Mouse (Mus musculus) ES-Bruce4 (cell line): ENCODE measurements around the gene Ergic3. TPM values are rescaled to one million over a fixed set of nuclear protein-coding genes. Genes with fewer than 3 reads are reported as not detected.

Experiments
- H3K27ac ChIP-seq: 2 replicates; pipeline ENCODE4 v1.5.1; 2012; ENCODE audit warnings: low read length, inconsistent platforms; ENCODE audit not compliant: insufficient read depth
- H3K27me3 ChIP-seq: 2 replicates; pipeline ENCODE4 v1.6.1; 2012; ENCODE audit warnings: mild to moderate bottlenecking, low read length, inconsistent platforms; ENCODE audit not compliant: control insufficient read depth, poor library complexity, insufficient read depth, severe bottlenecking
- H3K36me3 ChIP-seq: 2 replicates; pipeline ENCODE4 v1.6.1; 2012; ENCODE audit warnings: inconsistent platforms, mild to moderate bottlenecking, low read length, moderate library complexity; ENCODE audit not compliant: control insufficient read depth, poor library complexity, insufficient read depth, severe bottlenecking
- H3K4me1 ChIP-seq: one replicate; pipeline ENCODE4 v1.8.1; 2011; ENCODE audit warnings: low read length; ENCODE audit not compliant: control insufficient read depth, insufficient read depth
- H3K4me3 ChIP-seq: 2 replicates; pipeline ENCODE4 v1.5.1; 2011; ENCODE audit warnings: low read depth, mild to moderate bottlenecking, low read length
- H3K9ac ChIP-seq: 2 replicates; pipeline ENCODE4 v1.6.1; 2012; ENCODE audit warnings: low read depth, mild to moderate bottlenecking, inconsistent platforms; ENCODE audit not compliant: poor library complexity, severe bottlenecking
- H3K9me3 ChIP-seq: replicated peaks from 2 replicates; pipeline ENCODE4 v1.6.1; 2012; ENCODE audit warnings: mild to moderate bottlenecking, low read length, inconsistent platforms; ENCODE audit not compliant: control insufficient read depth, poor library complexity, insufficient read depth, severe bottlenecking
- CTCF ChIP-seq: IDR thresholded peaks from one replicate; pipeline ENCODE4 v1.8.1; 2011; ENCODE audit warnings: low read depth, low read length
- EP300 ChIP-seq: IDR thresholded peaks from 2 replicates; pipeline ENCODE4 v1.6.1; 2011; ENCODE audit warnings: low read depth, low read length; ENCODE audit not compliant: insufficient read depth
- POLR2A ChIP-seq: IDR thresholded peaks from one replicate; pipeline ENCODE4 v1.8.1; 2011; ENCODE audit warnings: low read length; ENCODE audit not compliant: insufficient read depth
- polyA plus RNA-seq: library from polyadenylated mRNA; stranded (reverse); fragments of >200 nt; gene quantifications from 2 replicates; pipeline ENCODE4 v1.2.4, GENCODE M21; 2011; ENCODE audit warnings: low read depth; ENCODE audit not compliant: missing spikeins, insufficient read depth, insufficient read length

Ergic3 gene
- polyA plus RNA-seq = 72.2 and 82.1 TPM in 2 replicates

DNA sequence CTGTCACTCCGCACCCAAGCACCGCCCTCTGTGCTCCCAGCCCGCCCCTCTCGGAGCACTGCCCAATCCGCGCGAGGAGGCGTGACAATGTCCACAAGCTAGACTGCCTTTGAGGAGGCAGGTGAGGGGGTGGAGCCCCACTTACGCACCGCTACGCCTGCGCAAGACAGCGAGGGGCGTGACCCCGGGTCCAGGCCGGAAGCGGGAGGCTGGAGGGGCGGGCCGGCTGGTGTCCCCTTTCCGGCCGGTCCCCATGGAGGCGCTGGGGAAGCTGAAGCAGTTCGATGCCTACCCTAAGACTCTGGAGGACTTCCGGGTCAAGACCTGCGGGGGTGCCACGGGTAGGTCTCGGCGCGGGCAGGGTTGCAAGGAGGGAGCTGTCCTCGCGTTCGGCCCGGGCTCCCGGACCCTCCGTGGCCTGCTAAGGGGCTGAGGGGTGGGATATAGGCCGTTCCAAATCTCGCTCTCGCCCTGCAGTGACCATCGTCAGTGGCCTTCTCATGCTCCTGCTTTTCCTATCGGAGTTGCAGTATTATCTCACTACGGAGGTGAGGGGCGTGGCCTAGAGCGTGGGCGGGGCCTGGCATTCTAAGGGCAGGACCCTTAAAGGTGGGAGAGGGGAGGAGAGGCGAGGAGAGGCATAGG is at the start of gene Ergic3, which contains the start of gene 6430550D23Rik:
TSS of gene Ergic3 (plus strand) at position 158 of the 645 bp plus-strand sequence.
TSS of gene 6430550D23Rik (minus strand) at position 90 of the 645 bp plus-strand sequence.
- H3K4me3 ChIP-seq = peak within 1 kb of the TSS; percentile 81

DNA sequence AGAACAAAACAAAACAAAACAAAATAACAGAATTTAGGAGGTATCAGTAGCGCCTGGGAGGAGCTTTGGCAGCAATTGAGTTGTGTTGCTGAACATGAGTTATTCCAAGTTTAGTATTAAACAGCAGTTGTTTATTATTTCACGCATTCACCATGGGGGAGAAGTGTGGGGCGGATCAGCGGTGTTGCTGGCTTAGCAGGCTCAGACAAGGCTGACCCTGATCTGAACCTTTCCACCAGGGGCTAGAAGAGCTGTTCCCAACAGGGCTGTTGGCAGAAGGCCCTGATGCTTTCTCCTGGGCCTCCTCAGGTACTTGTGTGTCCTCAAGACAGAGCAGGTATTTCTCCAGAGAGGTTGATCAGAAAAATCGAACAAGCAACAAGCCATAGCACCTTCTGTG is 47.9 kb upstream of the Ergic3 start:
- no peaks in the 10 kb centered on the region for H3K9me3 ChIP-seq
- no peak overlapping the region for H3K4me3 ChIP-seq
- H3K9ac ChIP-seq = no peak overlapping the region
- no peak overlapping the region for H3K27ac ChIP-seq
- TF ChIP-seq EP300 = no peak
- TF ChIP-seq CTCF = no peak
- TF ChIP-seq POLR2A = no peak
- no peaks in the 10 kb centered on the region for H3K27me3 ChIP-seq
- peaks cover 10% of the 10 kb centered on the region for H3K36me3 ChIP-seq
- peaks cover 1% of the 10 kb centered on the region for H3K4me1 ChIP-seq

More for the DNA sequence above, at the start of gene Ergic3, which contains the start of gene 6430550D23Rik:
- Histone ChIP-seq H3K27me3 (no peaks in the 10 kb centered on the region), H3K4me1 (no peaks in the 10 kb centered on the region), H3K27ac (peak within 1 kb of the TSS; percentile 10; the same call in 1 of the 2 replicates), H3K9ac (peak within 1 kb of the TSS; percentile 58), H3K9me3 (no peaks in the 10 kb centered on the region), H3K36me3 (peaks cover 11% of the 10 kb centered on the region; the same call in 1 of the 2 replicates)
- TF ChIP-seq EP300 (no peak), CTCF (no peak), POLR2A (no peak)

DNA sequence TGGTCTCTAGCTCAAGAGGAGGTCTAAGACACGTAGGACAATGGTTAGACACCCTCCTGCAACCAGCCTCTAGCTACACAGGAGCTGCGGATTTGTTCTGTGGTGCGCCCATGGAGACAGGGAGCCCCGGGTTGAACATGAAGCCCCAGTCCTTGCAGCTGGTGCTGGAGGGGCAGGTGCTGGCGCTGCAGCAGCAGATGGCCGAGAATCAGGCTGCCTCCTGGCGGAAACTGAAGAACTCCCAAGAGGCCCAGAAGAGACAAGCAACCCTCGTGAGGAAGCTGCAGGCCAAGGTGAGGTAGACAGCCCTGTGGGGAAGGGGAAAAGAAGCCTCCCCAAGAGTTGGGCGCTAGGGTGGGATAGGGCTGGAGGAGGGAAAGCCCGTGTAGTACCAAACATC is 46.0 kb upstream of the Ergic3 start:
- Histone ChIP-seq H3K27ac (no peak overlapping the region), H3K9ac (no peak overlapping the region), H3K27me3 (no peaks in the 10 kb centered on the region), H3K9me3 (no peaks in the 10 kb centered on the region), H3K4me3 (no peak overlapping the region), H3K4me1 (peaks cover 1% of the 10 kb centered on the region), H3K36me3 (peaks cover 15% of the 10 kb centered on the region)
- TF ChIP-seq EP300 = no peak
- no peak for TF ChIP-seq POLR2A
- TF ChIP-seq CTCF = no peak

DNA sequence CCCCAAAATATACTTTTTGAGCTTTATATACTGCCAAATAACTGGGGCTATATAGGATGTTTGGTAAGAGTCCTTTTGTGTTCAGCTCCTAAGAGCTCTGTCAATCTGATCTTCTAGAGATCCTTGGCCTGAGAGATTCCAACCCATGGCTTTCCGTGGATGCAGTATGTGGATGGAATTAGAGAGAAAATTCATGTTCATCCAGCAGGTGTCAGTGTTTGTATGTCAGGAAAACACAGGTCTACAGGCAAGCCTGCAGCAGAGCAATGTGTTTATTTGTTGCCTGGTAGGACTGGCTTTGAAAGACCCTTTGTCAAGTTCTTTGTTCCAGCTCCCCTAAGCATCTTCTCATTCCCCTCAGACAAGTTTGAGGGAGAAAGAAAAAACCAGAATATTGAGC is 44.9 kb upstream of the Ergic3 start:
- Histone ChIP-seq H3K4me3 (no peak overlapping the region), H3K9me3 (no peaks in the 10 kb centered on the region), H3K9ac (no peak overlapping the region), H3K27me3 (no peaks in the 10 kb centered on the region), H3K27ac (no peak overlapping the region), H3K36me3 (peaks cover 22% of the 10 kb centered on the region), H3K4me1 (peaks cover 1% of the 10 kb centered on the region)
- TF ChIP-seq EP300 (no peak), POLR2A (no peak), CTCF (no peak)

DNA sequence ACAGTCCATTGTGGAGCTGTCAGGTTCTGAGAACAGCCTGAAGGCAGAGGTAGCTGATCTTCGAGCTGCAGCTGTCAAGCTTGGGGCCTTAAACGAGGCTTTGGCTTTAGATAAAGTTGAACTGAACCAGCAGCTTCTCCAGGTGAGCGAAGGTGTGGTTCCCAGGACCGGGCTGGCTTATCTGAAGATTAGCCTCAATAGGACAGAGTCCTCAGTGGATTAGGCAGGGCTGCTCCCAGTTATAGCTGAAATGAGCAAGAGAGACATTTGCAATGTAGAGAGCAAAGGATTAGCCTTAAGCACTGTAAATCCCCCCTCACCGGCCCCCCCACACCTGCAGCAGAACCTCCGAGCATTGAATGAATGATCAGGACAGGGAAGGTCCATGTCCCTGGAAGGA is 34.5 kb upstream of the Ergic3 start:
- H3K27ac ChIP-seq = no peak overlapping the region
- TF ChIP-seq POLR2A (no peak), EP300 (no peak), CTCF (no peak)
- H3K36me3 ChIP-seq = peaks cover 56% of the 10 kb centered on the region
- no peak overlapping the region for H3K9ac ChIP-seq
- H3K4me3 ChIP-seq = no peak overlapping the region
- H3K9me3 ChIP-seq = no peaks in the 10 kb centered on the region
- H3K4me1 ChIP-seq = no peaks in the 10 kb centered on the region
- no peaks in the 10 kb centered on the region for H3K27me3 ChIP-seq

DNA sequence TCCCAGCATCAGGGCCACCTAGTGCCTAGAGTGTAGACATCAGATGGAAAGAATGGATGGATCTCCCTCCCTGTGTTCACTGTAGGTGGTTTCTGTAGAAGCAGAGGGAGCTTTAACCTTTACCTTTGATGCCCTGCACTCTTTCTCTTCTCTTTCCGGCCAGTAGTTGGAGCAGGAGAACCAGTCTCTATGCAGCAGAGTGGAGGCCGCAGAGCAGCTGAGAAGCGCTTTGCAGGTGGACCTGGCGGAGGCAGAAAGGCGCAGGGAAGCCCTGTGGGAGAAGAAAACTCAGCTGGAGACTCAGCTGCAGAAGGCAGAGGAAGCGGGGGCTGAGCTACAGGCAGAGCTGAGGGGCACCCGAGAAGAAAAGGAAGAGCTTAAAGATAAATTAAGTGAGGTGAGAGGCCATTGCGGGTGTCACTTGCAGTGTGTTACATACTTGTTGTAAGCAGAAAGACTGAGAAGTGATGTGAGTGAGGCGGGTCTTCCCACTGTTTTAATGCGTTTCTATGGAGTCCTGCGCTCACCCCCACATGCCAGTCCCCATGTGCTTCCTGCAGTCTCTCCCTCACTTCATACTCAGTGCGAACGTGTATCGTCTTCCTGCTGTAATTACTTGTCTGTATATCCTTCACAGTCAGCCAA is 33.6 kb upstream of the Ergic3 start:
- H3K9me3 ChIP-seq = no peaks in the 10 kb centered on the region
- no peaks in the 10 kb centered on the region for H3K27me3 ChIP-seq
- peaks cover 50% of the 10 kb centered on the region for H3K36me3 ChIP-seq
- H3K9ac ChIP-seq = no peak overlapping the region
- no peak overlapping the region for H3K4me3 ChIP-seq
- H3K4me1 ChIP-seq = no peaks in the 10 kb centered on the region
- TF ChIP-seq POLR2A (no peak), EP300 (no peak), CTCF (no peak)
- H3K27ac ChIP-seq = no peak overlapping the region
